Mouse (Mus musculus) heart, embryonic 12.5 days (tissue): ENCODE data around the gene Igfn1. TPM values are rescaled to one million over a fixed set of nuclear protein-coding genes. Genes with fewer than 3 reads are reported as not detected.

Source experiments
- ATAC-seq: fragments of 200-750 bp; cut with Nextera tagmentation; 2 replicates; pipeline ENCODE4 v1.8.0; 2017; ENCODE audit warnings: moderate TSS enrichment, moderate library complexity; ENCODE audit not compliant: insufficient number of reproducible peaks, low FRiP score
- H3K27ac ChIP-seq: fragments of 300-500 bp; sonication (generic); 2 replicates; pipeline ENCODE4 v1.5.1; 2016; ENCODE audit warnings: mild to moderate bottlenecking, moderate library complexity; ENCODE audit not compliant: poor library complexity, severe bottlenecking
- H3K27me3 ChIP-seq: fragments of 300-500 bp; sonication (generic); replicated peaks from 2 replicates; pipeline ENCODE4 v1.6.1; 2016; ENCODE audit warnings: mild to moderate bottlenecking, moderate library complexity
- H3K36me3 ChIP-seq: fragments of 300-500 bp; sonication (generic); 2 replicates; pipeline ENCODE4 v1.6.1; 2016; ENCODE audit warnings: mild to moderate bottlenecking, moderate library complexity
- H3K4me1 ChIP-seq: fragments of 300-500 bp; sonication (generic); replicated peaks from 2 replicates; pipeline ENCODE4 v1.6.1; 2016; ENCODE audit warnings: mild to moderate bottlenecking
- H3K4me2 ChIP-seq: fragments of 300-500 bp; sonication (generic); 2 replicates; pipeline ENCODE4 v1.6.1; 2016; ENCODE audit warnings: mild to moderate bottlenecking, moderate library complexity
- H3K4me3 ChIP-seq: fragments of 300-500 bp; sonication (generic); 2 replicates; pipeline ENCODE4 v1.5.1; 2016; ENCODE audit warnings: mild to moderate bottlenecking
- H3K9ac ChIP-seq: fragments of 300-500 bp; sonication (generic); 2 replicates; pipeline ENCODE4 v1.6.1; 2016; ENCODE audit warnings: mild to moderate bottlenecking, moderate library complexity
- H3K9me3 ChIP-seq: fragments of 300-500 bp; sonication (generic); replicated peaks from 2 replicates; pipeline ENCODE4 v1.6.1; 2016; ENCODE audit warnings: mild to moderate bottlenecking, moderate library complexity
- WGBS: fragments of 180-500 bp; shearing (Covaris S2); methylation state at CpG from one replicate; pipeline ENCODE4 v1.1.7; 2016; 5-methylcytosine and 5-hydroxymethylcytosine counted together
- polyA plus RNA-seq: library from polyadenylated mRNA; unstranded; fragments of >200 nt; fragmentation: Nextera tagmentation; extraction: Ambion mirVana; gene quantifications from 2 replicates; pipeline ENCODE4 v1.2.1, GENCODE M21; 2016

The Igfn1 gene
- polyA plus RNA-seq, 1 experiment from 2014 or later: 0.06 TPM

DNA sequence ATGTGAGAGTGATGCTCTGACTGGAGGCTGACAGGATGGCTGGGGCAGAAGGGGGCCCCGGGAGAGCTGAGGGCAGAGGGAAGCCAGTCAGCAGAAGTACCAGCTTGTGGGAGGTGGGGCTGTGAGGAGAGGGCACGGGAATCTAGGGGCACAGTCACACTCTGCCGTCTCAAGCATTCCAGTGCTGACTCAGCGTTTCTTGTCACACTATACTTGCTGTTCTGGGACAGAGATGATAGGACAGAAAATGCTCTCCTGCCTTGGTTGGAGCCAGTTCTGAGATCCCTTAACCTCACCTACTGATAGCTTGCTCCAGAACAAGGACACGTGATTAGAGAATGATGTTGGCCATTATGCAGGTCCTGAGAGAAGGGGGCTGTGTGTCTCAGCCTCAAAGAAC, 43.0 kb downstream of the Igfn1 start:
- 48% methylated on average over 5 of the region's 5 CpGs for WGBS
- H3K9ac ChIP-seq: no peak overlapping the region
- H3K36me3 ChIP-seq: no peaks in the 10 kb centered on the region
- H3K27ac ChIP-seq: no peak overlapping the region
- H3K4me2 ChIP-seq: no peak overlapping the region
- no peaks in the 10 kb centered on the region for H3K4me1 ChIP-seq
- no peak; the same call in 1 of the 2 replicates for ATAC-seq
- no peak overlapping the region for H3K4me3 ChIP-seq
- no peaks in the 10 kb centered on the region for H3K9me3 ChIP-seq
- peaks cover 55% of the 10 kb centered on the region for H3K27me3 ChIP-seq

GRCm38 (mm10) chr1:135958483-135958882, 47.7 kb downstream of the Igfn1 start:
- no peak overlapping the region for H3K4me2 ChIP-seq
- no peak for ATAC-seq
- 28% methylated on average over 4 of the region's 4 CpGs for WGBS
- no peak overlapping the region for H3K9ac ChIP-seq
- H3K27me3 ChIP-seq: peaks cover 38% of the 10 kb centered on the region
- no peaks in the 10 kb centered on the region for H3K4me1 ChIP-seq
- H3K4me3 ChIP-seq: no peak overlapping the region
- H3K9me3 ChIP-seq: no peaks in the 10 kb centered on the region
- H3K36me3 ChIP-seq: no peaks in the 10 kb centered on the region
- H3K27ac ChIP-seq: no peak overlapping the region

DNA sequence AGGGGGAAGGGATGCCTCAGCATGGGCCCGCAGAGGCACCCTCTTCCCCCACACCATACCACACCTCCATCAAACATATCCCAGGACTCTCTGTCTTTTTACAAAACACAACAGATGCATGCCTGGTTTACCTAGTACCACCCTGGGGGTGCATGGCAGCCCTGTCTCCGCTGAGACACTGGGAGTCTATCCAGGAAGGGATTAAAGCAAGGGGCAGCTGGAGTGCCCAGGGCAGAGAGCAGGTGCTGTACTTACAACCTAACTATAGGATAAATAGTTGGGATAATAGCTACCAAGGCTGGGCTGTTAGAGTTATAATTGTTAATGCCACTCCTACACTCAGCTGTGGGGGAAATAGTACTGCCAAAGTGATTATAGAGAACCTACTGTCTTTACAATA, 57.3 kb downstream of the Igfn1 start:
- no peak overlapping the region for H3K4me2 ChIP-seq
- no peak for ATAC-seq
- WGBS: 56% methylated on average over 2 of the region's 2 CpGs

DNA sequence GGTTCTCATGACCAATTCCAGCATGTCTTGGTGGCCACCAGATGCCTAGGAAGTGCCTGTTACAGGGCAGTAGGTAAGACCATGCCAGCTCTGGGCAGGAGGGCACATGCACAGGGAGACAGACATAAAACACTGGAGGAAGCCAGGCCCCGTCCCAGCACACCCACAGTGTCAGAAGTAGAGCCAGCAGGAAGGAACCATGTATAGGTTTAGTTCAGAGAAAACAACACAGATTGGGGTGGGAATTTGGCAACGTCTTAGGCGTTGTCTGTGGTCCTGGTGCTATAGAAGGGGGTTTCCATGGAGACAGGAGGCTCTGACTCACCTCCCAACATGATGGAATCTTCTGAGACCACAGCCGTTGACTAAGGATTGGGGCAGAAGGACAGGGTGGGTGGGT, 59.9 kb downstream of the Igfn1 start:
- H3K4me3 ChIP-seq: no peak overlapping the region
- WGBS: 60% methylated on average over 4 of the region's 4 CpGs
- ATAC-seq: no peak

More for the DNA sequence above, 57.3 kb downstream of the Igfn1 start:
- Histone ChIP-seq H3K27me3 (peaks cover 19% of the 10 kb centered on the region), H3K4me1 (peaks cover 11% of the 10 kb centered on the region; the same call in 1 of the 2 replicates), H3K4me3 (no peak overlapping the region), H3K9ac (no peak overlapping the region), H3K36me3 (no peaks in the 10 kb centered on the region), H3K27ac (no peak overlapping the region), H3K9me3 (no peaks in the 10 kb centered on the region)

GRCm38 (mm10) chr1:135945711-135946110, 60.4 kb downstream of the Igfn1 start:
- 8% methylated on average over 7 of the region's 7 CpGs for WGBS
- Histone ChIP-seq H3K9me3 (no peaks in the 10 kb centered on the region), H3K4me3 (no peak overlapping the region)

More for the DNA sequence above, 59.9 kb downstream of the Igfn1 start:
- Histone ChIP-seq H3K9me3 (no peaks in the 10 kb centered on the region), H3K4me2 (no peak overlapping the region), H3K36me3 (no peaks in the 10 kb centered on the region), H3K9ac (no peak overlapping the region), H3K4me1 (peaks cover 16% of the 10 kb centered on the region), H3K27ac (no peak overlapping the region), H3K27me3 (peaks cover 38% of the 10 kb centered on the region)

GRCm38 (mm10) chr1:135944526-135945259, 61.4 kb downstream of the Igfn1 start:
- H3K36me3 ChIP-seq: no peaks in the 10 kb centered on the region
- H3K4me2 ChIP-seq: 0 out of 2 replicates have a peak overlapping the region, but pooled peaks have one; percentile 27
- H3K9ac ChIP-seq: no peak overlapping the region
- peaks cover 41% of the 10 kb centered on the region for H3K27me3 ChIP-seq
- peaks cover 18% of the 10 kb centered on the region for H3K4me1 ChIP-seq
- WGBS: 43% methylated on average over 12 of the region's 12 CpGs
- no peaks in the 10 kb centered on the region for H3K9me3 ChIP-seq
- no peak overlapping the region for H3K4me3 ChIP-seq
- no peak; the same call in 1 of the 2 replicates for ATAC-seq
- H3K27ac ChIP-seq: no peak overlapping the region

More at GRCm38 (mm10) chr1:135945711-135946110, 60.4 kb downstream of the Igfn1 start:
- Histone ChIP-seq H3K9ac (no peak overlapping the region), H3K4me2 (no peak overlapping the region), H3K27ac (no peak overlapping the region), H3K36me3 (no peaks in the 10 kb centered on the region), H3K27me3 (peaks cover 41% of the 10 kb centered on the region), H3K4me1 (peaks cover 18% of the 10 kb centered on the region)
- no peak for ATAC-seq

DNA sequence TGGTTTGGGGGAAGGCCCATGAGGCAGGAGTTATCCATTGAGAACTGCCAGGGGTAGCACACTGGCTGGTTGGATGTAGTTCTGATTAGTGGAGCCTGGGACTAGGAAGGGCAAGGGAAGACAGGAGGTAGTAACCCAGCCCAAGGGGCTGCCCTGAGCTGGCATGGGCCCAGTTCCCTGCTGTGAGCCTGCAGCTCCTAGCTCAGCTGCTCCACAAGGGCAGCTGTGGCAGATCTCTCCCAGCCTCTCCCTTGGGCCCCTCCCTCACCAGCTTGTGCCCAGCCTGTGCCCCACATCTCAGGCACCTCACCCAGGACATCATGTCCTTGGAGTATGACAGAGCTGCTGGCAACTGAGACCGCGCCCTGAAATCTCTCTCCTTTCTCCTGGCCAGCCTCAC, 62.4 kb downstream of the Igfn1 start:
- H3K9ac ChIP-seq: no peak overlapping the region
- no peak overlapping the region for H3K4me3 ChIP-seq
- no peaks in the 10 kb centered on the region for H3K36me3 ChIP-seq
- no peak for ATAC-seq
- no peak overlapping the region for H3K4me2 ChIP-seq
- peaks cover 41% of the 10 kb centered on the region for H3K27me3 ChIP-seq
- H3K27ac ChIP-seq: no peak overlapping the region
- 100% methylated on average over 2 of the region's 2 CpGs for WGBS
- peaks cover 18% of the 10 kb centered on the region for H3K4me1 ChIP-seq
- no peaks in the 10 kb centered on the region for H3K9me3 ChIP-seq

DNA sequence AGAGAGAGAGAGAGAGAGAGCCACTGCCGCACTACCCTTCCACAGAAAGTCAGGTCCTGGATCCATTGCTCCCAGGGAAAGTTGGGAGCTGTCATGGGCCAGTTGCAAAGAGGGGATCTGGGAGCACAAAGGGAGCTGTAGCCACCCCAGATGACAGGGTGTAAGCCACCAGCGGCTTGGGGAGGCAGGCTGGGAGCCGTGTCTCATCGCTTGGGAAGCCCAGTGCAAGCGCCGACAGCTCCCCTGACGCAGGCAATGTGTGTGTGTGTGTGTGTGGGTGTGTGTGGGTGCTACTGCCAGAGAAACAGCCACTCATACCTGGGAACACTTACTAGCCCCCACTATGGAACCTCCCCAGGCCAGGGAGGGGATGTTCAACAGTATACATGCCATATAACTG, 64.0 kb downstream of the Igfn1 start:
- peaks cover 42% of the 10 kb centered on the region for H3K27me3 ChIP-seq
- no peak overlapping the region for H3K9ac ChIP-seq
- peaks cover 25% of the 10 kb centered on the region for H3K4me1 ChIP-seq
- H3K9me3 ChIP-seq: no peaks in the 10 kb centered on the region
- 24% methylated on average over 7 of the region's 7 CpGs for WGBS
- no peaks in the 10 kb centered on the region for H3K36me3 ChIP-seq
- no peak overlapping the region for H3K27ac ChIP-seq
- ATAC-seq: peak; percentile 53; the same call in 1 of the 2 replicates
- no peak overlapping the region for H3K4me3 ChIP-seq
- 0 out of 2 replicates have a peak overlapping the region, but pooled peaks have one; percentile 11 for H3K4me2 ChIP-seq

- Histone ChIP-seq H3K4me2 (no peak overlapping the region), H3K27ac (0 out of 2 replicates have a peak overlapping the region, but pooled peaks have one; percentile 26), H3K9me3 (no peaks in the 10 kb centered on the region), H3K9ac (no peak overlapping the region), H3K4me3 (no peak overlapping the region), H3K27me3 (peaks cover 42% of the 10 kb centered on the region), H3K36me3 (no peaks in the 10 kb centered on the region), H3K4me1 (peaks cover 25% of the 10 kb centered on the region)
- 58% methylated on average over 6 of the region's 6 CpGs for WGBS
- ATAC-seq: peak; percentile 85
Measured at GRCm38 (mm10) chr1:135941259-135942006, 64.7 kb downstream of the Igfn1 start.

GRCm38 (mm10) chr1:135936091-135936490, 70.1 kb downstream of the Igfn1 start:
- no peak for ATAC-seq
- Histone ChIP-seq H3K27me3 (peaks cover 6% of the 10 kb centered on the region), H3K9ac (no peak overlapping the region), H3K27ac (no peak overlapping the region), H3K4me1 (peaks cover 8% of the 10 kb centered on the region), H3K4me2 (no peak overlapping the region), H3K36me3 (no peaks in the 10 kb centered on the region), H3K4me3 (no peak overlapping the region), H3K9me3 (no peaks in the 10 kb centered on the region)
- 75% methylated on average over 1 of the region's 1 CpGs for WGBS

- WGBS: 77% methylated on average over 18 of the region's 18 CpGs
- H3K4me3 ChIP-seq: no peak overlapping the region
Measured at GRCm38 (mm10) chr1:135933704-135934293, 72.3 kb downstream of the Igfn1 start.

More at GRCm38 (mm10) chr1:135933704-135934293, 72.3 kb downstream of the Igfn1 start:
- no peak for ATAC-seq
- H3K27me3 ChIP-seq: peaks cover 10% of the 10 kb centered on the region; the same call in 1 of the 2 replicates
- H3K27ac ChIP-seq: no peak overlapping the region
- H3K4me2 ChIP-seq: no peak overlapping the region
- H3K9ac ChIP-seq: no peak overlapping the region
- H3K9me3 ChIP-seq: no peaks in the 10 kb centered on the region
- H3K36me3 ChIP-seq: no peaks in the 10 kb centered on the region
- peaks cover 7% of the 10 kb centered on the region for H3K4me1 ChIP-seq
